Mouse (Mus musculus) retina, adult 2 months (tissue): ENCODE results near the gene Aff1.

Source experiments
- DNase-seq: peaks from one replicate; pipeline ENCODE4 v3.0.0-alpha.2; 2012; ENCODE audit warnings: low read depth, low spot score

Gene Aff1

GRCm38 (mm10) chr5:103691624-103692530 lies at the start of gene Aff1:
Aff1 (plus strand) TSS chr5:103692374.
- DNase-seq, result peak; percentile 73

GRCm38 (mm10) chr5:103644167-103644566 lies 48.0 kb upstream of the Aff1 start:
- DNase-seq, result no peak

DNA sequence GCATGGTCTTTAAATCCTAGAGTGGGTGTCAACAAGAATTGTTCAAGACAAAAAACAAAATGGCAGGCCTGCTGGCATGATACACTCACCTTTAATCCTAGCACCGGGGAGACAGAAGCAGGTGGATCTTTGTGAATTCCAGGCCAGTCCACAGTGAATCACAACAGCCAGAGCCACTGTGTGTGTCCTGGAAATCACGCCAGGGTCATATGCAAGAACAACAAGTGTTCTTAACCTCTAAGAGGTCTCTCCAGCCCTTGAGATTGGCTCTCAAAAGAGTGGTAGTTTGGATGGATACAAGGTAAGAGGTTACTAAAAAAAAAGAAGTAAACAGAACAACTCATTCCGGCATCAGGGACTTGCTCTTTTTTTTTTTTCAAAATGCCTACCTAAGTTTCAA lies 44.9 kb upstream of the Aff1 start:
- no peak for DNase-seq

DNA sequence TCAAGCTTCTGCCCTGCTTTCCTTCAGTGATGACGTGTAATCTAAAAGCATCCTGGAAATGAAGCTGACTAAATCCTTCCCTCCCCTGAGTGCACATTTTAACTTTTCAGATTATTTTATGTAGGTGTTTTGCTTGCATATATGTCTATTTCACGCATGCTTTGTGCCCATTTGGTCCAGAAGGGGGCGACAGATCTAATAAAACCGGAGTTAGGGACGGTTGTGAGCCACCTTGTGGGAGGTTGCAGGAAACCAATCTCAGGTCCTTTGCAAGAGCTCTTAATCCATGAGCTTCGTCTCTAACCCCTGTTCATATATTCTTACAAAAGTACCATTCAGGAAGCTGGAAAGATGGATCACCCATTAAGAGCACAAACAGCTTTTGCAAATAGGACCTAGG lies 37.9 kb upstream of the Aff1 start:
- DNase-seq, result no peak

DNA sequence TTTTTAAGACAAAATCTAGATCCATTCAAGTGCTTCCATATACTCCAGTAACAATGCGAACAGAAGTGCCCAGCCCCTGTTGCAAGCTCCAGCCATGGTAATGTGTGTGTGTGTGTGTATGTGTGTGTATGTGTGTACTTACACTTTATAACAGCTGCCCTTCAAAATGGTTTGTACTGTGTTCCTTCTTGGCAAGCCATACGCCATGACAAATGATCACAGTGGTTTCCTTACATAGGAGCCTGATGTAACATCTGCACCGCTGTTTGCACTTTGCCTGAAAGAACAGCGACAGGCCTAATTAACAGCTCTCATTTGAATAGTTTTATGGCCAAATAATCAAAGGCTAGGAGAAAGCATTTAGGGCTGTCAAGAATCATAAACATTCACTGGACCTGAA lies 37.4 kb upstream of the Aff1 start:
- no peak for DNase-seq

DNA sequence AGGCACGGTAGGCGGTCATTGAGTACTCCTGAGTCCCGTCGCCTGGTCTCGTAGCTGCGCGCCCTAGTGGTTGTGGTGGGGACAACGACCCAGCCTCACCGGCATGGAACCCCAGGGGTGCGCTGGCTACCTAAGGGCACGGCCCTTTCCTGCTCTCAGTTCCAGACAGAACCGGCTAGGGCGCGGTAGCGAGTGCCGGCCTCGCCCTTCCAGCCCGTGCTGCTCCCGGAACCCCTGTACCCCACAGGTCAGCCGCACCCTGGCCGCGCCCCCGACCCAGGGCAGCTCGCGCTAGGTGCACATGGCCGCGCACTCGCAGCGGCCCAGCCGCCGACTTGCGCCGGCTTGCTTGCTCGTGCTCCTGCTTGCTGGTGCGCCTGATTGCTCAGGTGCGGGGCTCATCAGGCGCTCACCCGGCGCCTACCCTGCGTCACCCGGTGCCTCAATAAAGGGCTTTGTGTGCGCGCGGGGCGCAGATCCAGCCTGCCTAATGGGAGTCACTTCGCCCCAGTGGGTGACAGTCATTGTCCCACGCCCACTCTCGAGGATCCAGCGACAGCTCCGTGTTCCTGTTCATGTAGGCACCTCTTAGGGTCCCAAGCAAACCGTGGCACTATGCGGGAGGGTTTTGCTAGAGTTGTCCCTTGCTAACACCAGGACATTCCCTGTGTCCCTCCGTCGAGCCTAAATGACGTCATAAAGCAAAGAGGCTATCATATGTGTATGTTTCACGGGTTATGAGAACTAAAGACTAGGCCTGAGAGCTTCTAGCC lies 36.6 kb upstream of the Aff1 start, which contains the start of gene 1700016H13Rik:
Gene 1700016H13Rik (minus strand): TSS at position 665 of the 773 bp plus-strand sequence.
- DNase-seq, result no peak

GRCm38 (mm10) chr5:103658921-103659320 lies 33.3 kb upstream of the Aff1 start:
- no peak for DNase-seq

DNA sequence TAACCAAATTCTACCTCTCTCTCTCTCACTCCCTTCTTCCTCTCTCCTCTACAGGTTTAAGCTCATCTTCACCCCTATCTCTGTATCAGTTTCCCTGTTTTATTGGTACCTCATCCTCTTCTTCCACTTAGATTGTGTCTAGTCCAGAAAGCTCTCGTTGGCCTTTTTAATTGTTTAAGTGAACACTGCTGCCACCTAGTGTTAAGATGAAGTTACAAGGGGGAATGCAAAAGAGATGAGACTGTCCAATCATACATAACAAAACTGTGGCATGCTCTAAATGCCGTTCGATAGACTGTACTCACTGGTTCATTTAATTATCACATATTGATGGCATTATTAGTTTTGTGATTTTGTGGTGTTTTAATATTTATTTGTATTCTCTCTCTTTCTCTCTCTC lies 32.6 kb upstream of the Aff1 start:
- DNase-seq, result peak; percentile 43

DNA sequence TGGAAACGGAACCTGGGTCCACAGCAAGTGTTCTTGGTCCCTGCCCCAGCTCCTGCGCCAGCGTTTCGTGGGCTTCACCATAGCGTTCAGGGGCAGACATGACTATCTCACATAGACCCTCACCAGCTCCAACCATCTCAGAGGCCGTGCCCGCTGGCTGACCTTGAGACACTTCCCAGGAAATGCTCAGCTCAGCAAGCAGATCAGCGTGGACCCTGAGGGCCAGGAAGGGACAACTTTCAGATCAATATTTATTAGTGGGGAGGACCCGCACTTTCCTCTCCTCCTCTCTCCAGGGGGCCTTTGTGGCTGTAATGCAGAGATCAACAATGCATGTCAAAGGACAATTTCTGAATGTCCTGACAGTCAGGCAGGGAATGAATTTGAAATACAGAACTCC lies 27.2 kb upstream of the Aff1 start:
- DNase-seq, result no peak

DNA sequence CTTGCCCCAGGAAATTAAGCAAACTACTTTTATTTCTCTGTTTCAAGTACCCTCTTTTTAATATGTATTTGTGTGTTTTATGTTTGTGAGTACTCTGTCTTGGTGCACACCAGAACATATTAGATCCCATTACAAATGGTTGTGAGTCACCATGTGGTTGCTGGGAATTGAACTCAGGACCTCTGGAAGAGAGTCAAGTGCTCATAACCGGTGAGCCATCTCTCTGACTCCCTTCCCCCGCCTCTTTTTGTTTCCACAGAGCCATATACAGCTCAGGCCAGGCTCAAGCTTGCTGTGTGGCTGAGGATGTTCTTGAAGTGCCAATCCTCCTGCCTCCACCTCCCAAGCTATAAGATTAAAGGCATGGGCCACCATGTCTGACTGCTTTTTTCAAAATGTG lies 26.3 kb upstream of the Aff1 start:
- DNase-seq, result no peak

GRCm38 (mm10) chr5:103671858-103672257 lies 20.3 kb upstream of the Aff1 start:
- DNase-seq, result no peak

DNA sequence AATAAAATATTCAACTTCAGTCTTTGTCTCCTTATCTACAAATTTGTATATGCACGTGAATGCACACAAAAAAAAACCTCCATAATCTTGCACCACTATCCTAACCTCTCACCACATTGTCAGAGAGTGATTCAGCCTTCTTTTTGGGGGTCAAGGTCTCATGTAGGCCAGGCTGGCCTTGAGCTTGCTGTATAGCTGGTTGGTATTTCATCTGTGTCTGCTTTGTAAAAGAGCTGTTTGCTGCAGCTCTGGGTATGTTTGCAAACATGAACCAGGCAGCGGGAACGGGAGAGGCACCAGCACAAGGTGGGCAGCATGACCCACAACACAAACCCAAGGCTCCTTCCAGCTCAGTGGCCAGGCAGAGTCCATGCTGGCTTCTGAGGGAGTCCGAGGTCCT lies 18.6 kb upstream of the Aff1 start:
- DNase-seq, result no peak

- DNase-seq, result no peak
These were observed 17.7 kb upstream of the Aff1 start for GRCm38 (mm10) chr5:103674482-103674881.

GRCm38 (mm10) chr5:103676289-103676881 lies 15.8 kb upstream of the Aff1 start:
- no peak for DNase-seq

GRCm38 (mm10) chr5:103677894-103678293 lies 14.3 kb upstream of the Aff1 start:
- DNase-seq, result no peak

DNA sequence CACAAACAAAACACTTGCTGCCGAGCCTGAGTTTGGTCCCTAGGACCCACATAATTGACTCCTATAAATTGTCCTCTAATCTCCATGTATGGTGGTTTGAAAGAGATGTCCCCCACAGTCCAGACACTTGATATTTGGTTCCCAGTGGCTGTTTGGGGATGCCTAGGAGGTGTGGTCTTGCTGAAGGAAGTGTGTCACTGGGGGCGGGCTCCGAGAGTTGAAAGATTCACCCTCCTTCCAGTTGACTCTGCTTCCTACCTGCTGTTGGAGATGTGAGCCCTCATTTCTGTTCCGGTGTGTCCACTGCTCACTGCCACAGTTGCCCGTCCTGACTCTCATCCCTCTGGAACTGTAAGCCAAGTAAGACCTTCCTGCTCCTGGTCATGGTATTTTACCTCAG lies 13.2 kb upstream of the Aff1 start:
- no peak for DNase-seq

DNA sequence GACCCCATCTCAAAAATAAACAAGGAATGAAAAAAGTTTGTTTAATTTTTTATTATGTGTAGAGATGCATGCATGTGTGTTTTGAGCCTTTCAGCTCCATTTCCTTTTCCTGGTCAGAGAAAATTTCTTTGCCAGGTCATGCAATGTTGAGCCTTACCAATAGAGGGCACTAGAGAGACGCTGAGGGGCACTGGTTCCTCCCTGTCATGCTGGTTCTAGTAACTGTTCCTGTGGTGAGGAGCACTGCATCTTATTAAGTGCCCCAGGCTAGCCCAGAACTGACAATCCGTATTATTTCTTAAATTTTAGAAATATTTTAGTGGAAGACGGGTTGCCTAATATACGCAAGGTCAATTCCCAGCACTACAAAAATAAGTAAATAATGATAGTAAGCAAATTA lies 11.8 kb upstream of the Aff1 start:
- DNase-seq, result peak; percentile 61

DNA sequence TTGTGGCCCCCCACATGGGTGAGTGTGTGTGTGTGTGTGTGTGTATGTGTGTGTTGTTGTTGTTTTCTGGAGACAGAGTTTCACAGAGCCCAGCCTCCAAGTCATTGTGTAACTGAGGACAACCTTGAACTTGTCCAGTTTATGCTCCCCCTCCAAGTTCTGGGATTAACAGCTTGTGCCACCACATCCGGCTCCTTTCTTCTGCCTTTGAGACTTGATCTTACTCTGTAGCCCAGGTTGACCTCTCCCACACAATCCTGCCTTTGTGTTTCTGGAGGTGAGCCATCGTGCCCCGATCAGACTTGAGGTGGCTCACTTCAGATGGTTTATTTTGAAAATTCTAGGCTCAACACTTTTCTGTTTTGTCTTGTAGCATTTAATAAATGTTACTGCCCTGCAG lies 10.3 kb upstream of the Aff1 start:
- no peak for DNase-seq

DNA sequence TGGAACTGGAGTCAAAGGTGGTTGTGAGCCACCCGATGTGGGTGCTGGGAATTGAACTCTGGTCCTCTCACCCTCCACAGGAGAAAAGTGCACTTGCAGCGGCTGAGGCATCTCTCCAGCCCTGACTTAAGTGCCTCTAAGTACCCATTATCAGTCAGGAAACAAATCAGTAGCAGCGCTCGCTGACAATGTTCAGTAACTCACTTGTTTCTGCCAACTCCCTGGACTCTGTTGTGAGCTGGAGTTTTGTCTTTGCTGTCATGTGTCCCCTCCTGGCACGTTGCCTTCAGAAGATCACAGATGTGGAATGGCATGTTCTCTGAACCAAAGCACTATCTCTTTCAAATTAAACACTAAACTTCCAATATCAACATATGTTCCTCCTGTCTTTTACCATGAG lies 2.5 kb upstream of the Aff1 start:
- no peak for DNase-seq

DNA sequence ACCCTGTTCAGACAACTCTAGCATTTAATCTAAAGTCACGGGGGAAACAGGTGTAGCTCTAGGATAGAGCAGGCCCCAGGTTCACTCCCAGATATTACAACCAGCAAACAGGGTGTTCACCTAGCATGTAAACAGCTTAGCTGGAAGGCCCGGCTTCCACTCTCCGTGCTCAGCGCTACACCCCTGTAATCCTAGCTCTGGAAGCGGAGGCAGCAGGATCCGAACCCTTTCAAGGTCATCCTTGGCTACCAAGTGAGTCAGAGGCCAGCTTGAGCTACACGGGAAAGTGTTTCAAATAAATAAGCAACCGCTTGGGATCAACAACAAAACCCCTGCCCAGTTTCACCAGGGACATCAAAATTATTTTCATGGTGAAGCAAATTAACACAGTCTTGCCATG lies 2.0 kb upstream of the Aff1 start:
- no peak for DNase-seq

DNA sequence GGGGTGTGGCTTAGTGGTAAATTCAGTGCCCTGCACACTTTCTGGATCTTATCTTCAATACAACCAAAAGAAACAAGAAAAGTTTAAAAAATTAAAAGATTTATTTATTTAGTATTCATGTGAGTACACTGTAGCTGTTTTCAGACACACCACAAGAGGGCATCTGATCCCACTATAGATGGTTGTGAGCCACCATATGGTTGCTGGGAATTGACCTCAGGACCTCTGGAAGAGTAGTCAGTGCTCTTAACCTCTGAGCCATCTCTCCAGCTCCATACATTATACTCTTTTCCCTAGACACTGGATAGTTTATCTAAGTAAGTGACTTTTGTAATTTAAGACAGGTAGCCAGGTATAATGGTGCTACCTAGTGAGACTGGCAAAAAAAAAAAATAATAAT lies 1.0 kb upstream of the Aff1 start:
- no peak for DNase-seq

DNA sequence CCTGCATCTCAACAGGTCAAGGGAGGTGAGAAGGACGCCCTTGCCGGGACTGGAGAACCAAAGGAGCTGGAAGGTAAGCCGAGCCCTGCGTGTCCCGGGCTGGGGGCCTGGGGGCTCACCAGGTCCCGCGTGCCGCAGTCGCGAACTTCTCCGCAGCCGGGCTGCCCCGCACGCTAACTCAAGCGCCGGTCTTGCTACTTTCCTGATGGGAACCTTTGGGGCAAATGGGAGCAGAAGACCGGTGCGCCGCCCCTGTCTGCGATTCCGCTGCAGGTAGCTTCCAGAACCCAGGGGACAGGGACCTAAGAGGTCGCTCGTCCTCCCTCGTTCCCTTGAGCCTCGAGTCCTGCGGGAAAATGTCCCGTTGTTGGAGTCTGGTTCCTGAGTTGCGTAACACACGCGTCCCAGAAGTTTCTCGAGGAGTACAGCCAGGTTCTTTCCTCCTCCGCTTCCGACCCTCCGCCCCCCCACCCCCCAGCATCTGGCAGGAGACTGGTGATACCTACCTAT lies 412 bp downstream of the Aff1 start:
- no peak for DNase-seq
